Mouse (Mus musculus) brain, embryonic 14.5 days (tissue): ENCODE measurements around the gene Igf2.

ENCODE experiments used
- CTCF ChIP-seq: fragments of 200-500 bp; IDR thresholded peaks from 2 replicates; pipeline ENCODE4 v1.5.1; 2012; ENCODE audit warnings: inconsistent platforms, mild to moderate bottlenecking, moderate library complexity, borderline replicate concordance; ENCODE audit not compliant: insufficient read depth, insufficient read length; ENCODE audit errors: extremely low read depth
- POLR2A ChIP-seq: fragments of 200-500 bp; IDR thresholded peaks from 2 replicates; pipeline ENCODE4 v1.6.1; 2012; ENCODE audit warnings: mild to moderate bottlenecking, inconsistent platforms, borderline replicate concordance; ENCODE audit not compliant: poor library complexity, insufficient read depth, insufficient read length, severe bottlenecking; ENCODE audit errors: extremely low read depth

GRCm38 (mm10) chr7:142667521-142667920 is 905 bp upstream of the Igf2 start:
- TF ChIP-seq POLR2A (no peak), CTCF (no peak)
